Mouse (Mus musculus) neural tube, embryonic 14.5 days (tissue): ENCODE measurements around the gene Aldh3a1. TPM values are rescaled to one million over a fixed set of nuclear protein-coding genes. Genes with fewer than 3 reads are reported as not detected.
"Not testable (repeated sequence)": the region's sequence is repeated elsewhere in the genome, so short reads cannot be mapped to it uniquely, and the experiment has no call there.

ENCODE experiments used
- ATAC-seq: fragments of 200-750 bp; cut with Nextera tagmentation; 2 replicates; pipeline ENCODE4 v1.8.0; 2017; ENCODE audit warnings: low read depth, mild to moderate bottlenecking, moderate TSS enrichment, moderate library complexity
- H3K27ac ChIP-seq: fragments of 300-500 bp; sonication (generic); 2 replicates; pipeline ENCODE4 v1.5.1; 2014; ENCODE audit warnings: low read depth, mild to moderate bottlenecking, control low read depth, low read length, moderate library complexity, mixed read lengths
- H3K27me3 ChIP-seq: fragments of 300-500 bp; sonication (generic); 2 replicates; pipeline ENCODE4 v1.6.1; 2014; ENCODE audit warnings: low read length; ENCODE audit not compliant: control insufficient read depth, insufficient read depth
- H3K36me3 ChIP-seq: fragments of 300-500 bp; sonication (generic); 2 replicates; pipeline ENCODE4 v1.6.1; 2014; ENCODE audit warnings: low read length, mixed read lengths; ENCODE audit not compliant: control insufficient read depth, insufficient read depth
- H3K4me1 ChIP-seq: fragments of 300-500 bp; sonication (generic); 2 replicates; pipeline ENCODE4 v1.6.1; 2014; ENCODE audit warnings: low read length; ENCODE audit not compliant: control insufficient read depth, insufficient read depth
- H3K4me2 ChIP-seq: fragments of 300-500 bp; sonication (generic); 2 replicates; pipeline ENCODE4 v1.6.1; 2014; ENCODE audit warnings: mild to moderate bottlenecking, low read depth, low read length, control low read depth
- H3K4me3 ChIP-seq: fragments of 300-500 bp; sonication (generic); 2 replicates; pipeline ENCODE4 v1.5.1; 2014; ENCODE audit warnings: low read depth, low read length, control low read depth, mixed read lengths
- H3K9ac ChIP-seq: fragments of 300-500 bp; sonication (generic); replicated peaks from 2 replicates; pipeline ENCODE4 v1.6.1; 2014; ENCODE audit warnings: low read depth, mild to moderate bottlenecking, control low read depth, low read length, mixed read lengths
- H3K9me3 ChIP-seq: fragments of 300-500 bp; sonication (generic); 2 replicates; pipeline ENCODE4 v1.6.1; 2016; ENCODE audit warnings: low read length; ENCODE audit not compliant: control insufficient read depth
- WGBS: fragments of 180-500 bp; shearing (Covaris S2); extraction: QIAGEN DNeasy Blood & Tissue Kit; methylation state at CpG from one replicate; pipeline ENCODE4 v1.1.7; 2014; 5-methylcytosine and 5-hydroxymethylcytosine counted together
- polyA plus RNA-seq: library from polyadenylated mRNA; unstranded; fragments of >200 nt; fragmentation: Nextera tagmentation; extraction: Ambion mirVana; gene quantifications from 2 replicates; pipeline ENCODE4 v1.2.1, GENCODE M21; 2014

The Aldh3a1 gene
- polyA plus RNA-seq, 1 experiment from 2014 or later, result not detected

DNA sequence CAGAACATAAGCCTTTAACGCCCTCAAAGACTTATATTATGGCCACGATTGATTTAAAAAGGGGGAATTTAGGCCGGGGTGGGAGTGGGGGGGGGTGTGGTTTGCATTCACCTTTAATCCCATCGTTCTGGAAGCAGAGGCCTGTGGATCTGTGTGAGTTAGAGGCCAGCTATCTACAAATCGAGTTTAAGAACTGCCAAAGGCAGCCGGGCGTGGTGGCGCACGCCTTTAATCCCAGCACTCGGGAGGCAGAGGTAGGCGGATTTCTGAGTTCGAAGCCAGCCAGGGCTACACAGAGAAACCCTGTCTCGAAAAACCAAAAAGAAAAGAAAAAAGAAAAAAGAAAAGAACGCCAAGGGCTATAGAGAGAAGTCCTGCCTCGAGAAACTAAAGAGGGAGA lies 33.9 kb upstream of the Aldh3a1 start:
- H3K27me3 ChIP-seq, H3K9me3 ChIP-seq, H3K27ac ChIP-seq, ATAC-seq, H3K36me3 ChIP-seq: not testable (repeated sequence)
- H3K4me2 ChIP-seq, result peak overlapping the region; percentile 64
- WGBS, result 36% methylated on average over 15 of the region's 15 CpGs
- peaks cover 45% of the 10 kb centered on the region for H3K4me1 ChIP-seq
- peak overlapping the region; percentile 100; the same call in 1 of the 2 replicates for H3K9ac ChIP-seq
- peak overlapping the region; percentile 100 for H3K4me3 ChIP-seq

- no peaks in the 10 kb centered on the region for H3K9me3 ChIP-seq
- peak overlapping the region; percentile 100 for H3K4me3 ChIP-seq
- peak overlapping the region; percentile 99 for H3K27ac ChIP-seq
- H3K4me1 ChIP-seq, result peaks cover 36% of the 10 kb centered on the region
- H3K27me3 ChIP-seq, result no peaks in the 10 kb centered on the region
- ATAC-seq, result peak; percentile 44
- no peaks in the 10 kb centered on the region for H3K36me3 ChIP-seq
- peak overlapping the region; percentile 100 for H3K9ac ChIP-seq
- peak overlapping the region; percentile 64 for H3K4me2 ChIP-seq
- under 1% methylated on average over 27 of the region's 28 CpGs for WGBS
Observed at GRCm38 (mm10) chr11:61174291-61174820, 33.0 kb upstream of the Aldh3a1 start.

DNA sequence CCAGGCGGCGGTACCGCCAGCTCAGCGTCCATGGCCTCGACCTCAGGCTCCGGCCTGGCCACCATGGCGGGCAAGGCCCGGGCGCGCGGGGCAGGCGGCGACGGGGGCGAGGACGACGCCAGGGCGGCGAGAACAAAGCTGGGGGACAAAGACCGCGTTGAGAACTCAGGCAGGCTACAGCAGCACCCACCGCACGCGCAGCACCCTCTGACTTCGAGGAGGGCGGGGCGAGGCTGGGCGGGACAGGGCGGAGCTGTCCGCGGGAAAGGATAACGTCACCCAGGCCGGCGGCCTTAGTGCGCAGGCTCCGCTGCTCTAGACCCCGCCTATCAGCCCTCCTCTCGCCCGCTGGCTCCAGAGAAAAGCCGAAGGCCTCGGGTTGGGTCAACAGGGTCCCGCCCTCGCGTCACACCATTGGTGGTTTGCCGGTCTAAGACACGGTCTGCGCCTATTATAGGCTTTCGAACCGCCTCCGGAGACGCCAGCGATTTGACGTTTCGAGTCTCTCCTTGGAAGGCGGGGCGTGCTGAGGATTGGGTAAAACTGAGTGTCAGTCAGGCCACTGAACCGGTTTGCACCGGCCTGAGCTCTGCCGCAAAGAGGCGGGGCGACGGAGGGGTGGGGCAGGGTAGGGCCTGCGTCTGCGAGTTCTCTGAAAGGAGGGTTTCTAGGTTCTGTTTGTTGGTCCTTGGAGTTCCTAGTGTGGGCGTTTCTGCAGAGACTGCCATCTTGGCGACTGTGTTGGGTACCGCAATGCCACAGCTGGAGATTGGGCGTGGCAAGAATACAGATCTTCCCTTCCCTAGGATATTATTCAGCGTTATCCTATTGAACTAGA lies 32.3 kb upstream of the Aldh3a1 start, which contains the start of gene Usp22:
TSS of gene Usp22 (minus strand) at position 235 of the 838 bp plus-strand sequence.
- peak within 1 kb of the TSS; percentile 99 for H3K27ac ChIP-seq
- H3K4me3 ChIP-seq, result peak within 1 kb of the TSS; percentile 100
- peak; percentile 97 for ATAC-seq
- under 1% methylated on average over 69 of the region's 69 CpGs for WGBS
- no peaks in the 10 kb centered on the region for H3K27me3 ChIP-seq
- peak within 1 kb of the TSS; percentile 64 for H3K4me2 ChIP-seq
- H3K9me3 ChIP-seq, result no peaks in the 10 kb centered on the region
- H3K9ac ChIP-seq, result peak within 1 kb of the TSS; percentile 100
- H3K4me1 ChIP-seq, result peaks cover 30% of the 10 kb centered on the region
- no peaks in the 10 kb centered on the region for H3K36me3 ChIP-seq

- Histone ChIP-seq H3K27ac (peak overlapping the region; percentile 88), H3K27me3 (no peaks in the 10 kb centered on the region), H3K9ac (0 out of 2 replicates have a peak overlapping the region, but pooled peaks have one; percentile 16), H3K4me3 (peak overlapping the region; percentile 100; the same call in 1 of the 2 replicates), H3K4me2 (peak overlapping the region; percentile 45), H3K4me1 (peaks cover 30% of the 10 kb centered on the region), H3K9me3 (no peaks in the 10 kb centered on the region), H3K36me3 (no peaks in the 10 kb centered on the region)
- 59% methylated on average over 5 of the region's 5 CpGs for WGBS
- ATAC-seq, result no peak
Observed at GRCm38 (mm10) chr11:61175778-61176177, 31.6 kb upstream of the Aldh3a1 start.

- H3K9me3 ChIP-seq, result no peaks in the 10 kb centered on the region
- no peaks in the 10 kb centered on the region for H3K36me3 ChIP-seq
- peak overlapping the region; percentile 88 for H3K27ac ChIP-seq
- H3K4me1 ChIP-seq, result peaks cover 26% of the 10 kb centered on the region
- H3K27me3 ChIP-seq, result no peaks in the 10 kb centered on the region
- ATAC-seq, result no peak
- H3K9ac ChIP-seq, result no peak overlapping the region
- no peak overlapping the region for H3K4me2 ChIP-seq
- H3K4me3 ChIP-seq, result no peak overlapping the region
- WGBS, result 93% methylated on average over 1 of the region's 1 CpGs
Observed at GRCm38 (mm10) chr11:61176321-61176720, 31.0 kb upstream of the Aldh3a1 start.

DNA sequence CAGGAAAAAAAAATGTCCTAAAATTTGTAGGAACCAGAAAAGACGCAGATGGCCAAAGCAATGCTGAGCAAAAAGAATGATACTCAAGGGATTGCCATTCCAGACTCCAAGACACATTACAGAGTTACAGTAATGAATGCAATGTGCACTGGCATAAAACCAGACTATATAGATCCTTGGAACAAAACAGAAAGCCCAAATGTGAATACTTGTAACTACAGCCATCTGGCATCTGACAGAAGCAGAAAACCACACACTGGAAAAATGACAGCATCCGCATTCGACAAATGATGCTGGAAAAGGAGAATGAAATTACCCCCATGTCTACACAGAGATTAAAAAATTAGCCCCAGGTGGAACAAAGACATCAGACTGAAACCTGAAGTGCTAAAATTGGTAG lies 27.0 kb upstream of the Aldh3a1 start:
- WGBS, result 60% methylated on average over 3 of the region's 3 CpGs

DNA sequence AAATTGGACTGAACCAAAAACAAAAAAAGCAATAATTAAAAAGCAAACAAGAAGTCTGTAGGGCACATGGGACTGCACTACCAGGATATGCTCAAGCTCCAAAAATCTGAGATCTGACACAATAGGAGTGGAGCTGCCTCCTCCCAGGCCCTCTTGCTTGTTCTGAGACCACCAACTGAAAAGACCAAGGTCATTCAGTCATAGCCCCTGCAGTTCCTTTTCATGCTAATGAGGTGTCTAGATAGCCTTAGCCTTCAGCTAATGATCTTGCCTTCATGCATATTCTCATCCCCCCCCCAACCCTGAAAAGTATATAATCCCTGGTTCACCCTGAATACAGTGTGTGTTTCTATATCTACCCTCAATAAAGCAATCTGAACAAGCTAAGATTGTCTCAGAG lies 25.7 kb upstream of the Aldh3a1 start:
- Histone ChIP-seq H3K36me3 (no peaks in the 10 kb centered on the region), H3K4me2 (no peak overlapping the region), H3K4me3 (no peak overlapping the region), H3K9ac (no peak overlapping the region), H3K27ac (no peak overlapping the region), H3K4me1 (no peaks in the 10 kb centered on the region), H3K27me3 (no peaks in the 10 kb centered on the region), H3K9me3 (no peaks in the 10 kb centered on the region)
- no peak for ATAC-seq

More for the DNA sequence above, 27.0 kb upstream of the Aldh3a1 start:
- Histone ChIP-seq H3K27me3 (no peaks in the 10 kb centered on the region), H3K9ac (no peak overlapping the region), H3K36me3 (no peaks in the 10 kb centered on the region), H3K27ac (peak overlapping the region; percentile 46; the same call in 1 of the 2 replicates), H3K4me2 (no peak overlapping the region), H3K4me3 (no peak overlapping the region), H3K4me1 (peaks cover 7% of the 10 kb centered on the region; the same call in 1 of the 2 replicates), H3K9me3 (no peaks in the 10 kb centered on the region)
- no peak for ATAC-seq

DNA sequence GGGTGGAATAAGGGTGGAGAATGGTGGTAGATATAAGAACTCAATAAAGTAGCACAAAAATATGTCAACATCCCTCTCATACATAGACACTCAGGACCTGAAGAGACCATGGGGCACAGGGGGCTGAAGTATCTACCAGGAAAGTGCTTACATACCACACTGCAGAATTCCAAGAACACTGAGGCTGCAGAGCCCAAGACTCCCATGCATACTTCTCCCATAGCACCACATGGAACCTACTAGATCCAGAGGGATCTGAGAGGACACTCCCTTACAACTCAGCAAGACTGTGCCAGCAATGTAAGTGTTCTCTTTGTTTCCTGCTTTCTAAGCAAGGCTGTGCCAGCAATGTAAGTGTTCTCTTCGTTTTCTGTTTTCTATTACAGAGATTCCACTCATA lies 23.5 kb upstream of the Aldh3a1 start:
- Histone ChIP-seq H3K9me3 (no peaks in the 10 kb centered on the region), H3K9ac (no peak overlapping the region), H3K4me2 (no peak overlapping the region), H3K4me1 (no peaks in the 10 kb centered on the region), H3K27ac (no peak overlapping the region), H3K36me3 (no peaks in the 10 kb centered on the region), H3K4me3 (no peak overlapping the region), H3K27me3 (no peaks in the 10 kb centered on the region)
- no peak for ATAC-seq
- WGBS, result 81% methylated on average over 1 of the region's 1 CpGs

DNA sequence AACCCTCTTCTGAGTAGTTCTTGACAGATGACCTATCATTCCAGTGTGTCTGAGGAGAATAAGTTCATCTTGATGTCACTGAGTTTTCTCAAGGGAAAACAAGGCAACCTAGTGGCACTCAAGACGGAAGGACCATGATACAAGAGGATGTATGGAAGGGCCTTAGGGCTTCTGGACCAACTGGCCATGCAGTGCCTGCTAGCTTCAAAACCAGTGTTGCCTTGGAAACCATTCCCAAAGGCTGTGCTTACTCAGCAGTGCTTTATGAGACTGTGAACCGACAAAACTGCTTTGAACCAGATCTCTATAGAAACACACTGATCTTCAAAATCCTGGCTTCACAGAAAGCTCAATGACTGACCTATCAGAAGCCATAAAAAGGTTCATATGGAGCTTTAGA lies 16.6 kb upstream of the Aldh3a1 start:
- no peak overlapping the region for H3K27ac ChIP-seq
- H3K4me3 ChIP-seq, result no peak overlapping the region
- H3K9ac ChIP-seq, result no peak overlapping the region
- no peaks in the 10 kb centered on the region for H3K27me3 ChIP-seq
- H3K4me1 ChIP-seq, result no peaks in the 10 kb centered on the region
- H3K36me3 ChIP-seq, result no peaks in the 10 kb centered on the region
- ATAC-seq, result no peak
- no peaks in the 10 kb centered on the region for H3K9me3 ChIP-seq
- H3K4me2 ChIP-seq, result no peak overlapping the region
- WGBS, result 47% methylated on average over 2 of the region's 2 CpGs
